Mouse (Mus musculus) liver, adult 2 months (tissue): ENCODE data around the gene Ubox5.

ENCODE experiments used
- CTCF ChIP-seq: fragments of 200-500 bp; IDR thresholded peaks from 2 replicates; pipeline ENCODE4 v1.5.1; 2011; ENCODE audit warnings: low read depth, low read length, control low read depth
- POLR2A ChIP-seq: fragments of 200-500 bp; IDR thresholded peaks from 2 replicates; pipeline ENCODE4 v1.6.1; 2011; ENCODE audit warnings: low read length, control low read depth; ENCODE audit not compliant: insufficient read depth; ENCODE audit errors: extremely low read depth

DNA sequence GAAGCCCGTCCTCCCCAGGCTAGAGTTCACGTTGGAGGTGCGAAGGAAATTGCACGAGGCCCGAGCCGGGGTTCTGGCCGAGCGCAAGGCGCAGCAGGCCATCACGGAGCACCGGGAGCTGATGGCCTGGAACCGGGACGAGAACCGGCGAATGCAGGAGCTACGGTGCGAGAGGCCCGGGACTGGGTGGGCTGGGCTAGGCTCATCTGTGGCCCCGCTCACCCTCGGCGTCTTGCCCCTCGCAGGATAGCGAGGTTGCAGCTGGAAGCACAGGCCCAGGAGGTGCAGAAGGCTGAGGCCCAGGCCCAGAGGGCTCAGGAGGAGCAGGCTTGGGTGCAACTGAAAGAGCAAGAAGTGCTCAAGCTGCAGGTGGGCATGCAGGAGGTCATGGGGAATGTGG lies 65.8 kb downstream of the Ubox5 start:
- TF ChIP-seq CTCF, result no peak
- TF ChIP-seq POLR2A, result no peak
